29 mouse cellular contexts compared by ENCODE assay signal in the genomic region with DNA sequence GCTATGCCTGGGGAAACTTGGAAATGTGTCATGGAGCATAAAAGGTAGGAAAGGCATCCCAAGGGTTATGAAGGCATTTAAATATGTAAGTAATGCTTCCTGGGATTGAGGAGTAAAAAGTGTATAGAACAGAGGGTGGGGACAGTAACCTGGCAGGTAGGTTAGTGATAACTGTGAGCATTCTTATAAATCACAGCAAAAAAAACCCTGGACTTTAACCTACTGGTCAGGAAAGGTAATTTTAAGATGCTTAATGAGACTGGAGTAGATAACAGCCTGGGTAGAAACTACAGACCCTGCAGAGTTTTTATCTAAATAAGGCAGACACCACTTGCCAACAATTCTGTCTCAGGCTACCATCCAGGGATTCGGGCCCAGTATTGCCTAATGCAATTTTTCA. TPM values are rescaled to one million over a fixed set of nuclear protein-coding genes. Genes with fewer than 3 reads are reported as not detected.
A peak's percentile ranks its signal among the peaks of the same experiment; 100 is the strongest.
DNase-seq lines count a peak whose midpoint lies in the region; ATAC-seq and TF ChIP-seq lines count a peak whose summit lies in the region.
"Had no signal": no experiment of that assay in that cellular context is flagged by ENCODE, and none has a peak within 500 bp of the region (broad histone marks: within the 10 kb centered on the region; RNA-seq: fewer than 3 reads in every experiment).

No protein-coding gene starts in this region.

- H3K9me3 ChIP-seq in intestine, embryonic 15.5 days: no peaks in the 10 kb centered on the region
- no peaks in the 10 kb centered on the region for H3K9me3 ChIP-seq in intestine, postnatal 0 days (ENCODE audit: control insufficient read depth)
- H3K9me3 ChIP-seq: embryonic facial prominence, embryonic 13.5 days; embryonic facial prominence, embryonic 15.5 days; forebrain, embryonic 10.5 days; forebrain, embryonic 12.5 days; G1E had no signal

- peak; percentile 12 for DNase-seq in cerebellum, adult 9-10 months
- DNase-seq in cerebellum, adult 11-12 months: no peak
- DNase-seq in right cerebral cortex, adult 18-20 months: no peak
- DNase-seq: adrenal gland, adult 8-10 months; adrenal gland, postnatal 14 days; adrenal gland, postnatal 36 days; B cell, adult 2 months; cerebellum, adult 11 months; cerebellum, adult 9-11 months; cerebellum, postnatal 36 days; embryo, embryonic 11 days had no signal

- H3K9ac ChIP-seq in intestine, embryonic 15.5 days: no peak overlapping the region
- no peak overlapping the region for H3K9ac ChIP-seq in intestine, postnatal 0 days (ENCODE audit: low read depth, low read length)
- H3K9ac ChIP-seq: embryonic facial prominence, embryonic 13.5 days; embryonic facial prominence, embryonic 15.5 days; forebrain, embryonic 12.5 days had no signal

- H3K27me3 ChIP-seq in intestine, embryonic 15.5 days (replicated peaks): no peaks in the 10 kb centered on the region
- H3K27me3 ChIP-seq in intestine, postnatal 0 days (replicated peaks; ENCODE audit: control insufficient read depth, insufficient read depth, low read length): no peaks in the 10 kb centered on the region
- H3K27me3 ChIP-seq: CH12.LX; embryonic facial prominence, embryonic 15.5 days; Patski had no signal

- 58% methylated on average over 1 of the region's 1 CpGs for WGBS in intestine, embryonic 15.5 days
- WGBS in intestine, postnatal 0 days: 48% methylated on average over 1 of the region's 1 CpGs

- H3K4me3 ChIP-seq in intestine, embryonic 15.5 days (replicated peaks): no peak overlapping the region
- no peak overlapping the region for H3K4me3 ChIP-seq in intestine, postnatal 0 days (ENCODE audit: low read depth, low read length)
- H3K4me3 ChIP-seq: embryonic facial prominence, embryonic 13.5 days; embryonic facial prominence, embryonic 15.5 days; erythroblast, embryonic 14.5 days; forebrain, embryonic 10.5 days; forebrain, embryonic 12.5 days had no signal

- H3K4me2 ChIP-seq in intestine, embryonic 15.5 days (replicated peaks): no peak overlapping the region
- H3K4me2 ChIP-seq in intestine, postnatal 0 days (replicated peaks; ENCODE audit: low read depth): no peak overlapping the region
- H3K4me2 ChIP-seq: embryonic facial prominence, embryonic 13.5 days; embryonic facial prominence, embryonic 15.5 days; forebrain, embryonic 12.5 days had no signal

- no peaks in the 10 kb centered on the region for H3K4me1 ChIP-seq in intestine, embryonic 15.5 days (replicated peaks)
- H3K4me1 ChIP-seq in intestine, postnatal 0 days (replicated peaks; ENCODE audit: control insufficient read depth, insufficient read depth, low read length): no peaks in the 10 kb centered on the region
- H3K4me1 ChIP-seq: embryonic facial prominence, embryonic 13.5 days; embryonic facial prominence, embryonic 15.5 days; forebrain, embryonic 10.5 days; forebrain, embryonic 12.5 days had no signal

- no peak for TF ChIP-seq CTCF in intestine, postnatal 0 days (IDR thresholded peaks at IDR 0.05; ENCODE audit: low read depth)

- H3K27ac ChIP-seq in intestine, embryonic 15.5 days: no peak overlapping the region
- H3K27ac ChIP-seq in intestine, postnatal 0 days (ENCODE audit: low read depth, low read length): no peak overlapping the region
- H3K27ac ChIP-seq: embryonic facial prominence, embryonic 13.5 days; embryonic facial prominence, embryonic 15.5 days; forebrain, embryonic 10.5 days; forebrain, embryonic 12.5 days had no signal

- peak; percentile 51; the same call in 1 of the 2 replicates for ATAC-seq in intestine, embryonic 15.5 days
- peak; percentile 53; the same call in 1 of the 2 replicates for ATAC-seq in intestine, postnatal 0 days
- ATAC-seq in megakaryocyte progenitor cell, adult 5-6 weeks (replicated peaks; ENCODE audit: poor library complexity): no peak
- ATAC-seq: activated CD4-positive, CD25-positive, alpha-beta regulatory T cell, adult 4 months; CD4-positive, CD25-positive, alpha-beta regulatory T cell, adult 4 months; forebrain, embryonic 14.5 days; forebrain, embryonic 16.5 days; Patski had no signal

- no peaks in the 10 kb centered on the region for H3K36me3 ChIP-seq in intestine, embryonic 15.5 days
- H3K36me3 ChIP-seq in intestine, postnatal 0 days (ENCODE audit: control insufficient read depth, insufficient read depth): no peaks in the 10 kb centered on the region
- H3K36me3 ChIP-seq: embryonic facial prominence, embryonic 13.5 days; embryonic facial prominence, embryonic 15.5 days; forebrain, embryonic 10.5 days; forebrain, embryonic 12.5 days; G1E had no signal

RNA-seq across cellular contexts. Expression of a gene that starts 13.1 kb away (rescaled TPM):
- 0.06 and 0.14 TPM in 2 replicates for polyA plus RNA-seq in intestine, embryonic 15.5 days (2015; fragmentation: Nextera tagmentation; extraction: Ambion mirVana)
- 4.1 and 6.4 TPM in 2 replicates for polyA plus RNA-seq in intestine, postnatal 0 days (2015; fragmentation: Nextera tagmentation; extraction: Ambion mirVana)
- total RNA-seq in megakaryocyte progenitor cell, adult 5-6 weeks (2015): 0.32 TPM in 1 of 2 replicates, not detected in the other
- total RNA-seq in megakaryocyte progenitor cell, adult 5-6 weeks (2017): not detected in 2 replicates
- total RNA-seq: adrenal gland, adult 18-20 months; adrenal gland, postnatal 14 days; adrenal gland, postnatal 36 days; common myeloid progenitor, adult 5-6 weeks; G1E had no signal
- polyA plus RNA-seq: activated CD4-positive, CD25-positive, alpha-beta regulatory T cell, adult 4 months; CD4-positive, CD25-positive, alpha-beta regulatory T cell, adult 4 months; erythroblast, embryonic 14.5 days; G1E had no signal

RNA-seq across cellular contexts. Expression of a gene that starts 19.2 kb away (rescaled TPM):
- 0.04 TPM in 1 of 2 replicates, not detected in the other for polyA plus RNA-seq in intestine, embryonic 15.5 days (2015; fragmentation: Nextera tagmentation; extraction: Ambion mirVana)
- polyA plus RNA-seq in intestine, postnatal 0 days (2015; fragmentation: Nextera tagmentation; extraction: Ambion mirVana): 0.05 TPM in 1 of 2 replicates, not detected in the other
- total RNA-seq in megakaryocyte progenitor cell, adult 5-6 weeks (2015): 0.07 TPM in 1 of 2 replicates, not detected in the other
- not detected in 2 replicates for total RNA-seq in megakaryocyte progenitor cell, adult 5-6 weeks (2017)
- total RNA-seq: adrenal gland, adult 18-20 months; adrenal gland, postnatal 14 days; CH12.LX; common myeloid progenitor, adult 5-6 weeks had no signal
- polyA plus RNA-seq: activated CD4-positive, CD25-positive, alpha-beta regulatory T cell, adult 4 months; CD4-positive, CD25-positive, alpha-beta regulatory T cell, adult 4 months; embryonic facial prominence, embryonic 11.5 days; embryonic facial prominence, embryonic 13.5 days; embryonic facial prominence, embryonic 15.5 days; erythroblast, embryonic 14.5 days; forebrain, embryonic 10.5 days; forebrain, embryonic 14.5 days; G1E; Patski had no signal
